Mouse (Mus musculus) liver, embryonic 14.5 days (tissue): ENCODE data around the gene Ush2a. TPM values are rescaled to one million over a fixed set of nuclear protein-coding genes. Genes with fewer than 3 reads are reported as not detected.

Experiments
- ATAC-seq: fragments of 200-750 bp; cut with Nextera tagmentation; 2 replicates; pipeline ENCODE4 v1.8.0; 2017; ENCODE audit warnings: moderate number of reproducible peaks, mild to moderate bottlenecking, moderate library complexity; ENCODE audit not compliant: insufficient read depth
- DNase-seq, 3 experiments: peaks; one replicate each; pipeline ENCODE4 v3.0.0-alpha.2; 2012 to 2013; ENCODE audit warnings: low read depth in 3 of 3, low spot score in 3 of 3
- H3K27ac ChIP-seq: fragments of 300-500 bp; sonication (generic); 2 replicates; pipeline ENCODE4 v1.5.1; 2014; ENCODE audit warnings: moderate library complexity, mild to moderate bottlenecking, control low read depth, inconsistent platforms
- H3K27me3 ChIP-seq: fragments of 300-500 bp; sonication (generic); 2 replicates; pipeline ENCODE4 v1.6.1; 2014; ENCODE audit warnings: mild to moderate bottlenecking, low read length, moderate library complexity; ENCODE audit not compliant: control insufficient read depth, insufficient read depth
- H3K36me3 ChIP-seq: fragments of 300-500 bp; sonication (generic); replicated peaks from 2 replicates; pipeline ENCODE4 v1.6.1; 2014; ENCODE audit warnings: low read depth; ENCODE audit not compliant: control insufficient read depth, insufficient read depth
- H3K4me1 ChIP-seq, 2 experiments: fragments of 200-500 bp in 1 of 2; fragments of 300-500 bp in 1 of 2; sonication (generic) in 1 of 2; replicated peaks; 2 replicates each; pipeline ENCODE4 v1.6.1; 2012 to 2014; ENCODE audit warnings: antibody characterized with exemption in 1 of 2, inconsistent platforms in 1 of 2, low read length in 1 of 2; ENCODE audit not compliant: control insufficient read depth in 2 of 2, insufficient read depth in 2 of 2
- H3K4me2 ChIP-seq: fragments of 300-500 bp; sonication (generic); 2 replicates; pipeline ENCODE4 v1.6.1; 2014; ENCODE audit warnings: low read depth, mild to moderate bottlenecking, control low read depth, moderate library complexity
- H3K4me3 ChIP-seq, 2 experiments: fragments of 200-500 bp in 1 of 2; fragments of 300-500 bp in 1 of 2; sonication (generic) in 1 of 2; 2 replicates each; pipeline ENCODE4 v1.5.1; 2012 to 2014; ENCODE audit warnings: low read depth in 2 of 2, low read length in 2 of 2, mild to moderate bottlenecking in 2 of 2, control low read depth in 1 of 2, inconsistent platforms in 1 of 2, moderate library complexity in 1 of 2; ENCODE audit not compliant: insufficient read depth in 1 of 2
- H3K9ac ChIP-seq: fragments of 300-500 bp; sonication (generic); replicated peaks from 2 replicates; pipeline ENCODE4 v1.6.1; 2014; ENCODE audit warnings: mild to moderate bottlenecking, control low read depth, moderate library complexity
- H3K9me3 ChIP-seq: fragments of 300-500 bp; sonication (generic); 2 replicates; pipeline ENCODE4 v1.6.1; 2016; ENCODE audit warnings: low read length, mixed read lengths; ENCODE audit not compliant: control insufficient read depth
- CTCF ChIP-seq: IDR thresholded peaks from 2 replicates; pipeline ENCODE4 v1.5.1; 2016; ENCODE audit warnings: antibody characterized with exemption, low read depth, control low read depth
- EP300 ChIP-seq: IDR thresholded peaks from 2 replicates; pipeline ENCODE4 v1.6.1; 2016; ENCODE audit warnings: antibody characterized with exemption, low read depth
- WGBS: fragments of 180-500 bp; shearing (Covaris S2); extraction: QIAGEN DNeasy Blood & Tissue Kit; methylation state at CpG from one replicate; pipeline ENCODE4 v1.1.7; 2014; ENCODE audit not compliant: insufficient replicate concordance; 5-methylcytosine and 5-hydroxymethylcytosine counted together
- polyA plus RNA-seq, 2 experiments: library from polyadenylated mRNA; depleted of rRNA in 1 of 2; stranded (reverse) in 1 of 2; unstranded in 1 of 2; fragments of >200 nt; fragmentation: Nextera tagmentation in 1 of 2; extraction: Ambion mirVana in 1 of 2; gene quantifications; 2 replicates each; pipeline versions ENCODE4 v1.2.1 to v1.2.3; 2012 to 2014

The Ush2a gene
- polyA plus RNA-seq, 2 experiments = 0.02 TPM; not detected in 1

DNA sequence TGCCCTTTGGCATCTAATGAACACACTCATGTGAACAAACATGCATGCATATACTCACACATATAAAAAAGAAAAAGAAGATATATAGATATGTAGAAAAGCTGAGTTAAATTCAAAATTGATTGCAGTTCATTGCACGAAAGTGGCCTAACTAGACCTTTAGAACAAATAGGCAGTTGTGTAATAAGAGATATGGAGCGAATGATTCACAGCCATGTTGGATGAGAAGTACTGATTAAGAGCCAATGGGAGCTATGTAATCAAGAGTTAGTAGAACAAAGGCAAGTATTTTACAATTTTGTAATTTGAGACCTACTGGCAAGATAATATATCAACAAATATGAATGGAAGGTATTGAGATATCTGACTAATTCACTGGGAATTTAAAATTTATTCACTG lies 68.6 kb downstream of the Ush2a start:
- Histone ChIP-seq H3K27me3 (no peaks in the 10 kb centered on the region), H3K36me3 (no peaks in the 10 kb centered on the region), H3K9ac (no peak overlapping the region), H3K4me1 (no peaks in the 10 kb centered on the region), H3K27ac (no peak overlapping the region), H3K4me3 (no peak overlapping the region), H3K9me3 (no peaks in the 10 kb centered on the region), H3K4me2 (no peak overlapping the region)
- WGBS = 65% methylated on average over 2 of the region's 2 CpGs
- ATAC-seq (no peak), DNase-seq (no peak)
- TF ChIP-seq EP300 = no peak

DNA sequence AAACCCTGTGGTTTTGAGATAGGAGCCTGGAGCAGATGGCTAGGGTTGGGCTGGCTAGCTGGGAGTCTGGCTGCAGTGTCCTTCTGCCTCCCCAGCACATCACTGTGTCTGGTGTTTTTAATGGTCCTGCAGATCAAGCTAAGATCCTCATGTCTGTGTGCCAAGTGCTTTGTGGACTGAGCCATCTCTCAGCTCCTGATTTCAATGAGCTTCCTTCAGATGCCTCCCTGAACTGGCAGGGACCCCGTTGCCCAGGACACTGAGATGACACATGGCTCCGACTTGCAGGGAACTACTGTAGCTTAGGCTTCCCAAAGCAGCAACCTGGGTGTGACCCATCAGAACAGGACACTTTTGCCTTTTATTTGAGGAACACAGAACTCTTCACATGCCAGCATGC lies 72.1 kb downstream of the Ush2a start:
- no peaks in the 10 kb centered on the region for H3K36me3 ChIP-seq
- ATAC-seq = no peak

DNA sequence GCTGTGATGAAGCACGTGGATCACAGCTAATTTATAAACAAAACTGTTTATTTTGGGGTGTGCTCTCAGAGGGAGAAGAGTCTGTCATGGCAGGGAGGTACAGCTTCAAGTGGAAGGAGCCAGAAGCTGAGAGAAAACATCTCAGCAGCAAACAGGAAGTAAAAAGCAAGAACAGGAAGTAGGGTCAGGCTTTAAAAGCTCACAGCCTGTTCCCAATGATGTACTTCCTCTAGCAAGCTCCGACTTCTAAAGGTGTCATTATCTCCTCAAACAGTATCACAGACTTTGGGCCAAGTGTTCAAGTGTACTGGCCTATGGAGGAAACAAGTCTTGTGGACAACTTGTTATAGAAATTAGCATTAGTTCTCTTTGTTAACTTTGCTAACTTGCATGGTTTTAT lies 85.9 kb downstream of the Ush2a start:
- ATAC-seq = no peak
- WGBS = 25% methylated on average over 2 of the region's 2 CpGs
- DNase-seq = no peak
- Histone ChIP-seq H3K4me1 (no peaks in the 10 kb centered on the region), H3K9me3 (no peaks in the 10 kb centered on the region), H3K27ac (no peak overlapping the region), H3K4me2 (no peak overlapping the region), H3K9ac (no peak overlapping the region), H3K27me3 (no peaks in the 10 kb centered on the region), H3K36me3 (no peaks in the 10 kb centered on the region), H3K4me3 (no peak overlapping the region)
- TF ChIP-seq EP300 (no peak), CTCF (no peak)

More for the DNA sequence above, 72.1 kb downstream of the Ush2a start:
- H3K4me2 ChIP-seq = no peak overlapping the region
- DNase-seq = no peak
- no peak overlapping the region for H3K9ac ChIP-seq
- no peaks in the 10 kb centered on the region for H3K27me3 ChIP-seq
- TF ChIP-seq EP300 (no peak), CTCF (no peak)
- H3K4me3 ChIP-seq = no peak overlapping the region
- H3K4me1 ChIP-seq = no peaks in the 10 kb centered on the region
- H3K9me3 ChIP-seq = no peaks in the 10 kb centered on the region
- no peak overlapping the region for H3K27ac ChIP-seq
- WGBS = 63% methylated on average over 2 of the region's 2 CpGs

- Histone ChIP-seq H3K9ac (no peak overlapping the region), H3K4me1 (no peaks in the 10 kb centered on the region), H3K27ac (no peak overlapping the region), H3K9me3 (no peaks in the 10 kb centered on the region), H3K27me3 (no peaks in the 10 kb centered on the region), H3K4me3 (no peak overlapping the region), H3K36me3 (no peaks in the 10 kb centered on the region), H3K4me2 (no peak overlapping the region)
- DNase-seq (no peak), ATAC-seq (no peak)
- no peak for TF ChIP-seq CTCF
- no peak for TF ChIP-seq EP300
- 51% methylated on average over 2 of the region's 2 CpGs for WGBS
These were observed 92.9 kb downstream of the Ush2a start for GRCm38 (mm10) chr1:188354726-188355125.

DNA sequence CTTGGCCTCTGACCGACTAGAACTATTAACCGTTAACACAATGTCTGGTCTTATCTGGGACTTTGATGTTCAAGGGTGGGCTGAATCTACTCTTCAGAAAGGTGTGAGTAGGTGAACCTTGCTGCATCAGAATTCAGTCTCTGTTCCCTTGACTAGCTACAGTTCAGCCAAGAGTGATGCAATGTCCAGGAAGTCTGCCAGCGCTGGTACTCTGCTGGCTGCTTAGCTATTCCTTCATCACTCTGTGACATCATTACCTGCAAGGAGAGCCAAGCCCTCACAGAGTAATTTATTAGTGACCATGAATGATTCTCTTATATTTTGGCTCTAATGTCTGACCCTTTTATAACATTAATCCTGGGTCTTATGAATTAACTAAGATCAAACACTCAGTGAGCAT lies 101.7 kb downstream of the Ush2a start:
- no peak for TF ChIP-seq EP300
- TF ChIP-seq CTCF = no peak
- H3K9me3 ChIP-seq = no peaks in the 10 kb centered on the region
- DNase-seq = no peak
- WGBS = 75% methylated on average over 3 of the region's 3 CpGs
- H3K4me1 ChIP-seq = no peaks in the 10 kb centered on the region
- no peak overlapping the region for H3K27ac ChIP-seq
- ATAC-seq = no peak
- H3K4me3 ChIP-seq = no peak overlapping the region
- no peaks in the 10 kb centered on the region for H3K36me3 ChIP-seq
- no peak overlapping the region for H3K9ac ChIP-seq
- no peak overlapping the region for H3K4me2 ChIP-seq
- H3K27me3 ChIP-seq = no peaks in the 10 kb centered on the region

GRCm38 (mm10) chr1:188385180-188385579 lies 123.4 kb downstream of the Ush2a start:
- H3K9me3 ChIP-seq = no peaks in the 10 kb centered on the region
- peak overlapping the region; percentile 22; the same call in 1 of the 2 replicates for H3K27ac ChIP-seq
- peaks cover 16 to 24% of the 10 kb centered on the region in 2 experiments for H3K4me1 ChIP-seq
- H3K9ac ChIP-seq = no peak overlapping the region
- DNase-seq (no peak), ATAC-seq (no peak)
- no peak overlapping the region for H3K4me3 ChIP-seq
- no peak for TF ChIP-seq EP300
- no peak; the same call in 1 of the 2 replicates for TF ChIP-seq CTCF
- H3K27me3 ChIP-seq = no peaks in the 10 kb centered on the region
- H3K36me3 ChIP-seq = no peaks in the 10 kb centered on the region
- 8% methylated on average over 1 of the region's 1 CpGs for WGBS
- no peak overlapping the region for H3K4me2 ChIP-seq
